Mouse (Mus musculus): ENCODE data around the gene Gm49601. TPM values are rescaled to one million over a fixed set of nuclear protein-coding genes. Genes with fewer than 3 reads are reported as not detected.

The Gm49601 gene
- polyA plus RNA-seq, 1 experiment from 2014 or later: 1.1 TPM

DNA sequence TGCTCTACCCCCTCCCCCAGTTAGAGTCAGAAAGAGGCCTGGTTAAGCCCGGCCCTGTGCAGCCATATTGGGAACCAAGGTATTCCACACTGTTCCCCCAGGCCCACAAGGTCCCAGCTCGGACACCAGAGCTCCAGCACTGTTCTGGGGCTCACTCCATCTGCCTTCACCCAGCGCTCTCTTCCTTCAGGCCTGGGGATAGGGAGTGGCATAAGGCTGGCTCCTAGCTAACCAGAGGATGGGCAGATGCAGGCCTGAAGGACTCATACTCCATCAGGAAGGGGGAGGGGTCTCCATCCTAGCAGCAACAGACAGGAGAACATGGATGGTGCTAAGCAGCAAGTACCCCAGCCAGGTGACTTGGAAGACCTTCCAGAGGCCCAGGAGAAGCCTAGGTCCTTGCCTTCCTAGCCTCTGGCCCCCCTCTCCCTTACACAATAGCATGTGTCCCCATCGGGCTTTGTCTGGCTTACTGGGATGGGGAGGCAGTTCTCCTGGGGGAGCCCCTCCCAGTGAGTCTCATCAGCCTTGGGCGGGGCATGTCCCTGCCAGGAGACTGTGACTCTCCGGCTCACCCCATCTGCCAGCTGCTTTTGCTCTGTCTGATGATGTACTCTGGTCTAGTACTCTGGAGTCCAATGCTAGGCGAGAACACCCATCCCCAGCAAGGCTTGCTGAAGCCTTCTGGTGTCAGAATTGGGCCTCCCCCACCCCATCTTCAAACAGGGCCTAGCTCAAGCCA is 2.1 kb upstream of the Gm49601 start:
- peaks cover 29% of the 10 kb centered on the region for H3K27me3 ChIP-seq (ENCODE audit: control insufficient read depth, insufficient read depth, low read length)

DNA sequence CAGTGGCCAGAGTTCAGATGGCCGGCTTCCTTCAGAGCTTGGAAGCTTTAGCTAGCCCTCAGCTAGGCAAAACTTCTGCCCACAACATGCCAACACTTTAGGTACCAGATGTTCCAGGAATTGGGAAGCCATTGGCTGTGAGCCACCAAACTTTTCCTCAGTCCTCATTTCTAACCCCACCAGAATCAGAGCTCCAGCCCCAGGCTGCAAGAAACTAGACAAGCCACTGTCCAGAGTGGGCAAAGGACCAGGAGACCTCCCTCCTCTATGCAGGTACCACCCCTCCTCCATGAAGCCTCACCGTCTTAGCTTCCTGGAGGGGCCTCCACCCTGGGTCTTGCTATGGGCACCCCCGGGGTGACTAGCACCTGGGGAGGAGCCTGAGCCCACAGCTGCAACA is 936 bp upstream of the Gm49601 start:
- Histone ChIP-seq H3K27ac (replicated peaks; ENCODE audit: low read depth, low read length) (no peak overlapping the region), H3K9ac (replicated peaks; ENCODE audit: low read length) (no peak overlapping the region), H3K27me3 (ENCODE audit: control insufficient read depth, insufficient read depth, low read length) (peaks cover 41% of the 10 kb centered on the region), H3K36me3 (replicated peaks; ENCODE audit: control insufficient read depth, insufficient read depth, low read depth, low read length) (peaks cover 4% of the 10 kb centered on the region), H3K4me1 (ENCODE audit: control insufficient read depth, insufficient read depth, low read length) (peaks cover 7% of the 10 kb centered on the region), H3K4me2 (ENCODE audit: low read depth, low read length) (no peak overlapping the region), H3K4me3 (ENCODE audit: low read depth, low read length) (no peak overlapping the region), H3K9me3 (replicated peaks; ENCODE audit: control insufficient read depth, low read length) (no peaks in the 10 kb centered on the region)
- no peak for ATAC-seq (replicated peaks; ENCODE audit: insufficient number of reproducible peaks, low FRiP score, low TSS enrichment, low read depth)
- no peak for DNase-seq (ENCODE audit: low spot score)
- 44% methylated on average over 3 of the region's 3 CpGs for WGBS

More for the DNA sequence above, 2.1 kb upstream of the Gm49601 start:
- DNase-seq (ENCODE audit: low spot score): no peak
- peaks cover 7% of the 10 kb centered on the region for H3K4me1 ChIP-seq (ENCODE audit: control insufficient read depth, insufficient read depth, low read length)
- H3K27ac ChIP-seq (replicated peaks; ENCODE audit: low read depth, low read length): no peak overlapping the region
- H3K9ac ChIP-seq (replicated peaks; ENCODE audit: low read length): peak overlapping the region; percentile 90
- 65% methylated on average over 7 of the region's 7 CpGs for WGBS
- peak overlapping the region; percentile 72 for H3K4me3 ChIP-seq (ENCODE audit: low read depth, low read length)
- H3K4me2 ChIP-seq (ENCODE audit: low read depth, low read length): peak overlapping the region; percentile 90
- H3K36me3 ChIP-seq (replicated peaks; ENCODE audit: control insufficient read depth, insufficient read depth, low read depth, low read length): no peaks in the 10 kb centered on the region
- no peak for ATAC-seq (replicated peaks; ENCODE audit: insufficient number of reproducible peaks, low FRiP score, low TSS enrichment, low read depth)
- H3K9me3 ChIP-seq (replicated peaks; ENCODE audit: control insufficient read depth, low read length): no peaks in the 10 kb centered on the region

DNA sequence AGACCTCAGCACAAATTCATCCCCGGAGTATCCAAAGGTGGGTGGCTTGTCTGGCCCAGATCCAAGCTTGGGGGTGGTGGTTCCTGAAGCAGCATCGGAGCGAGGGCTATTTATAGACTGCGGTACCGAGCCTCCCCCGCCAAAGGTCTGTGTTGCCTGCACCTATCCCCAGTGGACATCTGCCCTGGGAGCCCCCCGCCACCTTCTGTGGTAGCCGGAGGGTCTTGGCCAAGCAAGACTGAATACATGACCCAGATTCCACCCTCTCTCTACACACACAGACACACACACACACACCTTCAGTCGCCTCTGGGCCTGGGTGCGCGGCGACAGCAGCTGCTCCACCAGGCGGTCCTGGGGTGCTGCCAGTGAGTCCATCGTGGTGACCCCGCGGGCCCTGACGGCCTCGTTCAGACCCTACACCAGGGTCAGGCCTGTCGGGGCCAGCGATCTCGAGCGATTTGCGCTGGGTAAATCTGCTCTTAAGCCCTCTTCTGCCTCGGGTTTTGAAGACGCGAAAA is 376 bp downstream of the Gm49601 start:
- no peak for DNase-seq (ENCODE audit: low spot score)
- no peak for ATAC-seq (replicated peaks; ENCODE audit: insufficient number of reproducible peaks, low FRiP score, low TSS enrichment, low read depth)
- Histone ChIP-seq H3K4me3 (ENCODE audit: low read depth, low read length) (peak overlapping the region; percentile 47), H3K4me2 (ENCODE audit: low read depth, low read length) (peak overlapping the region; percentile 89), H3K4me1 (ENCODE audit: control insufficient read depth, insufficient read depth, low read length) (peaks cover 12% of the 10 kb centered on the region), H3K36me3 (replicated peaks; ENCODE audit: control insufficient read depth, insufficient read depth, low read depth, low read length) (peaks cover 4% of the 10 kb centered on the region), H3K9ac (replicated peaks; ENCODE audit: low read length) (peak overlapping the region; percentile 54), H3K27me3 (ENCODE audit: control insufficient read depth, insufficient read depth, low read length) (peaks cover 54% of the 10 kb centered on the region), H3K9me3 (replicated peaks; ENCODE audit: control insufficient read depth, low read length) (no peaks in the 10 kb centered on the region), H3K27ac (replicated peaks; ENCODE audit: low read depth, low read length) (no peak overlapping the region)
- 8% methylated on average over 26 of the region's 26 CpGs for WGBS

DNA sequence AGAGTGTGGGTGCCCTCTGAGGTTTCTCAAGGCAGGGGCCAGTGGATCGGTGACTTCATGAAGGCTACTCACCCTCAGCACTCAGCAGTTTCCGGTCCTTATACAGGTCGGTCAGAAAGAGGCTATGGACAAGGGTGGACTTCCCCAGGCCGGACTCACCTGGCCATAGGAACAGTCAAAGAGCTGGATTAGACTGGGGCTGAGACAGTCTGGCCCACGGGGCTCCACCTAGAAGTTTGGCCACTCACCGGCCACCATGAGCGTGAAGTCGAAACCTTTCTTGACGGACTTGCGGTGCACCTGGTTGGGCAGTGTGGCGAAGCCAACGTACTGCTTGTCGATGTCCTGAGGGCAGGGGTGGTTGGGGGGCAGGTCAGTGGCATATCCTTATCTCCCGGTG is 1.1 kb downstream of the Gm49601 start:
- no peak overlapping the region for H3K4me2 ChIP-seq (ENCODE audit: low read depth, low read length)
- ATAC-seq (replicated peaks; ENCODE audit: insufficient number of reproducible peaks, low FRiP score, low TSS enrichment, low read depth): no peak
- 36% methylated on average over 14 of the region's 14 CpGs for WGBS
- no peaks in the 10 kb centered on the region for H3K9me3 ChIP-seq (replicated peaks; ENCODE audit: control insufficient read depth, low read length)
- peaks cover 4% of the 10 kb centered on the region for H3K36me3 ChIP-seq (replicated peaks; ENCODE audit: control insufficient read depth, insufficient read depth, low read depth, low read length)
- no peak overlapping the region for H3K4me3 ChIP-seq (ENCODE audit: low read depth, low read length)
- DNase-seq (ENCODE audit: low spot score): no peak
- peaks cover 15% of the 10 kb centered on the region for H3K4me1 ChIP-seq (ENCODE audit: control insufficient read depth, insufficient read depth, low read length)
- H3K27ac ChIP-seq (replicated peaks; ENCODE audit: low read depth, low read length): no peak overlapping the region
- H3K27me3 ChIP-seq (ENCODE audit: control insufficient read depth, insufficient read depth, low read length): peaks cover 62% of the 10 kb centered on the region
- H3K9ac ChIP-seq (replicated peaks; ENCODE audit: low read length): no peak overlapping the region

DNA sequence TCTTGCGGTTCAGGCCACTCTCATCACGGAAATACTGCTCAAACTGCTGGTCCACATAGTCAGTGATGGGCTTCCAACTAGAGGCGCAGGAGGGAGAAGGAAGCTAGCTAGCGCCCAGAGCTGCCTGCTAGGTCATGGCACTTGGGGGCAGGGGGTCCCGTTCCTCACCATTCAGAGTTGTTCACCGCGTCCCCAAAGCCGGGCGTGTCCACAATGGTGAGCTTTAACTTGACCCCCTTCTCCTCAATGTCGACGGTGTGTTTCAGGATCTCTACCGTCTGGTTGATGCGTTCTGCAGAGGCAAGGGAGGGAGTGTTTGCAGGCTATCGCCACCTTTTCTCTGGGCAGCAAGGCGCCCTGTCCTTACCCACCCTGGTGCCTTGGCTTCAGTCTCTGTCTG is 1.6 kb downstream of the Gm49601 start:
- H3K9me3 ChIP-seq (replicated peaks; ENCODE audit: control insufficient read depth, low read length): no peaks in the 10 kb centered on the region
- H3K4me3 ChIP-seq (ENCODE audit: low read depth, low read length): no peak overlapping the region
- peaks cover 66% of the 10 kb centered on the region for H3K27me3 ChIP-seq (ENCODE audit: control insufficient read depth, insufficient read depth, low read length)
- peaks cover 15% of the 10 kb centered on the region for H3K4me1 ChIP-seq (ENCODE audit: control insufficient read depth, insufficient read depth, low read length)
- no peak overlapping the region for H3K27ac ChIP-seq (replicated peaks; ENCODE audit: low read depth, low read length)
- H3K9ac ChIP-seq (replicated peaks; ENCODE audit: low read length): no peak overlapping the region
- H3K4me2 ChIP-seq (ENCODE audit: low read depth, low read length): no peak overlapping the region
- ATAC-seq (replicated peaks; ENCODE audit: insufficient number of reproducible peaks, low FRiP score, low TSS enrichment, low read depth) (no peak), DNase-seq (ENCODE audit: low spot score) (no peak)
- 27% methylated on average over 15 of the region's 15 CpGs for WGBS
- H3K36me3 ChIP-seq (replicated peaks; ENCODE audit: control insufficient read depth, insufficient read depth, low read depth, low read length): peaks cover 4% of the 10 kb centered on the region

DNA sequence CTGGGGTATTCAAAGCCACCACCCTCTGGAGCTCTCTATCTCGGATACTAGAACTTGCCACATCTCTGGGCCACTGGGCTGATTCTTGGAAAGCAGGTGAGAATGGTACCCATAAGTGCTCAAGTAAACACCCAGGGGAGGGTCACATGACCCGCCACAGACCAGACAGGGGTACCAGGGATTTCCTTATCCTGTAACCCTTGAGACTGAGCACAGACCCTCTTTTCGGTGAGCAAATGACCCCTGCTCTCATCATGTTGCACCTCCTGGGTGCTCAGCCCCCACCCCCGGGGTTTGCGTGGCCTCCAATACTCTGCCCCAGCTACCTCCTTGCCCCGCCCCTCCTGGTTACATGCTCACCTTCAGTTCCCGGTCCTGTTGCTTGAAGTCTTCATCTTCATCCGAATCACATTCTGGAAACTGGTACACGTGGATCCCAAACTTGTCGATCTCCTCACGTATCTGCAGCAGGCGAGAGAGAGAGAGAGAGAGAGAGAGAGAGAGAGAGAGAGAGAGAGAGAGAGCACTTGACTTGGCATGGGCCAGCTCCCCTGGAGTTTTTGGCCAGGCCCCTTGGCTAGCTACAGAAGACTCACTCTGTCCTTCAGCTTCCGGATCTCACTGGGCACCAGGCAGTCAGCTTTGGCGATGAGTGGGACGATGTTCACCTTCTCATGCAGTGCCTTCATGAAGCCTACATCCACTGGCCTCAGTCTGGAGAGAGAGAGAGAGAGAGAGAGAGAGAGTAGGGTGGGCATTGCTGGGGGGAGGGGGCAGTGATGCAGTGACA is 2.3 kb downstream of the Gm49601 start:
- H3K27ac ChIP-seq (replicated peaks; ENCODE audit: low read depth, low read length): no peak overlapping the region
- no peak for DNase-seq (ENCODE audit: low spot score)
- peaks cover 14% of the 10 kb centered on the region for H3K4me1 ChIP-seq (ENCODE audit: control insufficient read depth, insufficient read depth, low read length)
- H3K27me3 ChIP-seq (ENCODE audit: control insufficient read depth, insufficient read depth, low read length): peaks cover 73% of the 10 kb centered on the region
- H3K9me3 ChIP-seq (replicated peaks; ENCODE audit: control insufficient read depth, low read length): no peaks in the 10 kb centered on the region
- 26% methylated on average over 15 of the region's 15 CpGs for WGBS
- H3K4me3 ChIP-seq (ENCODE audit: low read depth, low read length): no peak overlapping the region
- no peak for ATAC-seq (replicated peaks; ENCODE audit: insufficient number of reproducible peaks, low FRiP score, low TSS enrichment, low read depth)
- no peak overlapping the region for H3K9ac ChIP-seq (replicated peaks; ENCODE audit: low read length)
- no peak overlapping the region for H3K4me2 ChIP-seq (ENCODE audit: low read depth, low read length)
- H3K36me3 ChIP-seq (replicated peaks; ENCODE audit: control insufficient read depth, insufficient read depth, low read depth, low read length): peaks cover 4% of the 10 kb centered on the region

DNA sequence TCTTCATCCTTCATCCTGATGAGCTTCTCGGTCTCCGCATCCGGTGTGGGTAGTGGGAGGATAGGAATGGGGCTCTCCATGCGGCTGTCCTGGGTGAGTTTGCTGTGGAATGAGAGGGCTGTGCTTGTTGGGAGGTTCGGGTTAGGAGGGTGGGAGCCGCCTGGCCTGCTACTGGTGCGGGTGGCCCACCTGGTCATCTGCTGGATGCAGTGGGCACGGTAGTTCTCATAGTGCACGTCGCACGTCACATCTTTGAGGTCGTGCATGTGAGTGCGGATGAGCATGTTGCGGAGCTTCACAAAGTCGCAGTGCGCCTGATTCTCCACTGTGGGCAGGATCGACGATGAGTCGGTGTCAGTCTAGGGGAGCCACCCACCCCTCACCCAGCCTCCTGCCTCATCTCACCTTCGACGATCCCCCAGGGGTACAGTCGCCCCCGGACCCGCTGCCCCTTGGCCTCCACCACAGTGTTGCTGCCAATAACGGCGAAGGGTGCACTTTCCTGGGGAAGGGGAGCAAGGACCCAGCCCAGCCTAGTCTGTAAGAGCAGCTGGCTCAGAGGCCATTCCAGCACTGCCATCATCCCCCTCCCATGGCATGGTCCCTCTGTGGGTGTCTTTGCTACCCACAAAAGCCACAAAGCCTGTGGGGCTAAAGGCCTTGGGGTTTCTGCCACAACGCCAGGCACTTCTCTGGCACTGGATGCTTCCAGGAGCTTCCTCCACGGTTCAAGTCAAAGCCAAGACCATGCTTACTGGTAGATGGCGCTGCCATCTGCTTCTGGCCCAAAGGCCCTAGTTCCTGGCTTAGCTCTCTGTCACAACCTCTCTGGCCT is 3.1 kb downstream of the Gm49601 start:
- WGBS: 28% methylated on average over 29 of the region's 29 CpGs
- ATAC-seq (replicated peaks; ENCODE audit: insufficient number of reproducible peaks, low FRiP score, low TSS enrichment, low read depth): no peak
- Histone ChIP-seq H3K27me3 (ENCODE audit: control insufficient read depth, insufficient read depth, low read length) (peaks cover 82% of the 10 kb centered on the region), H3K4me1 (ENCODE audit: control insufficient read depth, insufficient read depth, low read length) (peaks cover 12% of the 10 kb centered on the region), H3K9me3 (replicated peaks; ENCODE audit: control insufficient read depth, low read length) (no peaks in the 10 kb centered on the region), H3K9ac (replicated peaks; ENCODE audit: low read length) (no peak overlapping the region), H3K36me3 (replicated peaks; ENCODE audit: control insufficient read depth, insufficient read depth, low read depth, low read length) (peaks cover 4% of the 10 kb centered on the region), H3K27ac (replicated peaks; ENCODE audit: low read depth, low read length) (no peak overlapping the region), H3K4me2 (ENCODE audit: low read depth, low read length) (no peak overlapping the region), H3K4me3 (ENCODE audit: low read depth, low read length) (no peak overlapping the region)
- DNase-seq (ENCODE audit: low spot score): no peak

All from embryonic facial prominence, embryonic 11.5 days (tissue).